Mouse (Mus musculus) small intestine, adult 2 months (tissue): ENCODE results near the gene 5430403G16Rik. TPM values are rescaled to one million over a fixed set of nuclear protein-coding genes. Genes with fewer than 3 reads are reported as not detected.
"Not testable (repeated sequence)": the region's sequence is repeated elsewhere in the genome, so short reads cannot be mapped to it uniquely, and the experiment has no call there.

Experiments
- H3K27ac ChIP-seq: fragments of 200-500 bp; 2 replicates; pipeline ENCODE4 v1.5.1; 2012; ENCODE audit warnings: low read depth, low read length, control low read depth, inconsistent platforms; ENCODE audit not compliant: insufficient read depth
- H3K27me3 ChIP-seq: fragments of 200-500 bp; 2 replicates; pipeline ENCODE4 v1.6.1; 2012; ENCODE audit warnings: mild to moderate bottlenecking, moderate library complexity, low read length, inconsistent platforms; ENCODE audit not compliant: control insufficient read depth, insufficient read depth
- H3K36me3 ChIP-seq: fragments of 200-500 bp; 2 replicates; pipeline ENCODE4 v1.6.1; 2012; ENCODE audit warnings: mild to moderate bottlenecking, low read length, control low read depth, inconsistent platforms; ENCODE audit not compliant: control insufficient read depth, insufficient read depth
- H3K4me1 ChIP-seq: fragments of 200-500 bp; 2 replicates; pipeline ENCODE4 v1.6.1; 2012; ENCODE audit warnings: low read length, inconsistent platforms, mixed read lengths; ENCODE audit not compliant: control insufficient read depth, insufficient read depth, insufficient read length
- H3K4me3 ChIP-seq: fragments of 200-500 bp; 2 replicates; pipeline ENCODE4 v1.5.1; 2012; ENCODE audit warnings: low read depth, mild to moderate bottlenecking, control low read depth, inconsistent platforms, low read length, moderate library complexity
- CTCF ChIP-seq: fragments of 200-500 bp; IDR thresholded peaks from 2 replicates; pipeline ENCODE4 v1.5.1; 2012; ENCODE audit warnings: low read depth, mild to moderate bottlenecking, control low read depth, inconsistent platforms, low read length, moderate library complexity, mixed read lengths; ENCODE audit not compliant: insufficient replicate concordance, insufficient read length; ENCODE audit errors: extremely low read depth
- POLR2A ChIP-seq: fragments of 200-500 bp; IDR thresholded peaks from 2 replicates; pipeline ENCODE4 v1.6.1; 2012; ENCODE audit warnings: low read depth, mild to moderate bottlenecking, control low read depth, inconsistent platforms, low read length, moderate library complexity
- WGBS: fragments of 180-500 bp; shearing (Covaris S2); methylation state at CpG from one replicate; pipeline ENCODE4 v1.1.7; 2018; 5-methylcytosine and 5-hydroxymethylcytosine counted together
- polyA plus RNA-seq: library from polyadenylated mRNA; depleted of rRNA; stranded (reverse); fragments of >200 nt; gene quantifications from 2 replicates; pipeline ENCODE4 v1.2.3, GENCODE M21; 2012; rRNA removed

The 5430403G16Rik gene
- polyA plus RNA-seq = not detected in 2 replicates

DNA sequence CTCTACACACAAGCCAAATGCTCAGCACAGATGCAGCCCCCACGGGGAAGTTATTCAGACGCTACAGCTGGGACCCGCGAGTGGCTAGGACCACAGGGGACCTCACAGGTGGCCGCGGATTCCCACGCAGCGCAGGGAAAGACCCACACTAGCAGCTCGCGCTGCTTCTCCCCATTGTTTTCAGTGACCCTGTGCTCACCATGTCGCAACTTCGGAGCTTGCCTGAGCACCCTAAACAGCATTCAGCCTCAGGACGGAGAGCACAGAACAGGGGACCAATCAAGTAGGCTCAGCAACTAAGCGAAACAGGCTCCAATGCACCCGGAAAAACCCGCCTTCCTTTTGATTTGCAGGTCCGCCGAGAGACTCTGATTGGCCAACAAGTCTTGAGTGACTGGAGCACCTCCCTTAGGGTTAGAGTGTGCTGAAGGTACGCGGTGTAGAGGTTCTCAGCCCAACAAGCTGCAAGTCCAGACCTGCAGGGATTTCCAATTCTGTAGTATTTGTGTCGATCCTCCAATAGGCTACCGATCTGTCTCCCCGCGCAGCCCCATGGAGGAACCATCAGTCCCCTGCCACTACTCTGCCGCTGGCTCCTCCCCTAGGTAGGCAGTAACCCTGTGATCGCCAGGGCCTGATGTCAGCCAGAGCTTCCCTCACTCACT, at the start of gene 5430403G16Rik:
5430403G16Rik (minus strand) TSS at position 505 of the 665 bp plus-strand sequence.
- not testable (repeated sequence) for H3K4me1 ChIP-seq, H3K27me3 ChIP-seq, H3K36me3 ChIP-seq
- Histone ChIP-seq H3K27ac (peak within 1 kb of the TSS; percentile 54; the same call in 1 of the 2 replicates), H3K4me3 (peak within 1 kb of the TSS; percentile 87)
- WGBS = under 1% methylated on average over 26 of the region's 26 CpGs

DNA sequence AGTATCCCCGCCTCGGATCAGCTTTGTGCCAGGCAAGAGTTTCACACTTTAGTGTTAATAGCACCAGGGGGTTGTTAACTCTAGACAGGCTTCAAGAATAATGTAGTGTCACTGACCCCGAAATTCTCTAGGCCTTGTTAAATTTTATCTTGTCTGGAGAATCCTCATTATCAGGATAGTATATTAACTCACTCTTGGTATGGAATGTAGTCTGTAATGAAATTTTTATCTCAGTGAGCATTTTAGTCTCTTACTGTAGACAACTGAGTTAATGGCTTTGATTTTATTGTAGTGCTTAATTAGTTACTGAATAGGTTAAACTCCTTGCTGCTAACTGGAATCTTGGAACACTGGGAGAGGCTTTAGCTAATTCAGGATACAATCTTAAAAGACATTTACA, 26.5 kb upstream of the 5430403G16Rik start:
- WGBS = 33% methylated on average over 3 of the region's 3 CpGs
- H3K36me3 ChIP-seq, H3K27ac ChIP-seq, H3K27me3 ChIP-seq, H3K4me3 ChIP-seq, H3K4me1 ChIP-seq: not testable (repeated sequence)

DNA sequence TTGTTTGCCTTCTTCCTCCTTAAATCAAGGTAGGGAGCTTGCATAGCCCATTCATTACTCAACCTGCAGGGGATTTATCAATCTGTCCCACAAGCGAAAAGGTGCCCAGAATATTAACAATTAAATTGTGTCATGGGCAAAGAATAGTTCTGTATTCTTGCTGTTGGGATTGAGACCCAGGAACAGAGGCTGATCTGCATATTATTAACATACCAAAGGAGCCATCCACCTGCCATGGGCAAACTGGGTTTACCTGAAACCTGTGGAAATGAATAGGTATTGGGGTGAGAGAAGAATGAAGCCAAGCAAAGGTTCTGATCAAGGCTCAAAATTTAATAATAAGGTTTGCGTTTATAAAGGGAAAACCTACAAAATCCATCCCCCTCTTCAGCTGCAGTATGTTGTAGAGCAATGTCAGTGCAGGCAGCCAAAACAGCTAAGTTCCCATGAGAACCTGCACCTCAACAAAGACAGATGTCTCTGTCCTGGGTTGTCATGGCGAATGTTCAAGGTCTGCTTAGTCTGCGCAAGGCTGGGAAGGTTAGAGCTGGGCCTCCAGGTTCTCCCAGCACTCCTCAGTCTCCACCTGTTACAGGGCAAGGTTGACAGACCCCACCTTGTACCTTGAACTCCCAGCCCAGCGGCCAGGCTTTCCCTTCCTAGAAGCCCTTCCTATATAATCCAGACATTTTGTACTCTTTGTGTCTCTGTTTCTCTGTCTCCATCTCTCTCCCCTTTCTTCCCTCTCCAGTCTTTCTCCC, 544 bp upstream of the 5430403G16Rik start:
- 50% methylated on average over 5 of the region's 5 CpGs for WGBS
- H3K36me3 ChIP-seq, H3K27me3 ChIP-seq, H3K4me1 ChIP-seq: not testable (repeated sequence)
- H3K4me3 ChIP-seq = peak overlapping the region; percentile 87
- H3K27ac ChIP-seq = 0 out of 2 replicates have a peak overlapping the region, but pooled peaks have one; percentile 19

DNA sequence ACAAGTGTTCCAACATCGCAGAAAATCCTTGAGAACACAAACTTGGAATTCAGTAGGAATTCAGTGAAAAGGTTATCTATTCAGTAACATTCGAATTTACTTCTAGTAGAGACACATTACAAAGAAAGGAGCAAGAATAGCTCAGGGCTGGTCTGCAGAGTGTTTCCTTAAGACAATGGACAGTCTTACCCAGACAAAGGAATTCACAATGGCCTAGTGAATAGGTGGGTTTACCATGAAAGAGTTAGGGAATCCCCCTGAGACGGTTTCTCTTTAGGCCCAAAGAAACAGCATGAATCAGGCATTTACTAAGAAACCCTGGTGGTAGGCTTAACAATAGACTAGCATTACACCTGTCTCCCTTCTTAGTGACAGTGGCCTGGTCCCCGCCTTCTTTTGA, 7.9 kb downstream of the 5430403G16Rik start:
- Histone ChIP-seq H3K27me3 (no peaks in the 10 kb centered on the region), H3K36me3 (no peaks in the 10 kb centered on the region), H3K4me1 (no peaks in the 10 kb centered on the region), H3K4me3 (no peak overlapping the region), H3K27ac (no peak overlapping the region)
- WGBS = 80% methylated on average over 4 of the region's 4 CpGs
- TF ChIP-seq CTCF (no peak), POLR2A (no peak)

Other genes with a start within 250 kb of the 5430403G16Rik start
- gene Crlf2, start 132.0 kb downstream of the 5430403G16Rik start, polyA plus RNA-seq = 22.3 and 51.8 TPM in 2 replicates
- gene 4930522L14Rik, start 60.8 kb upstream of the 5430403G16Rik start, polyA plus RNA-seq = 0.24 TPM in 1 of 2 replicates, not detected in the other
- gene Gm15446, start 232.4 kb upstream of the 5430403G16Rik start, polyA plus RNA-seq = 0.23 and 0.33 TPM in 2 replicates